Mouse (Mus musculus) urinary bladder, postnatal 10 days (tissue): Measurements from ENCODE around the gene Rbm31y.
"Not testable (repeated sequence)": the region's sequence is repeated elsewhere in the genome, so short reads cannot be mapped to it uniquely, and the experiment has no call there.

ENCODE experiments used
- DNase-seq: peaks from one replicate; pipeline ENCODE4 v3.0.0; 2022; ENCODE audit warnings: low spot score

Gene Rbm31y

GRCm38 (mm10) chrY:17400461-17400860 lies at the start of gene Rbm31y:
Gene Rbm31y, plus strand, starts transcription at chrY:17400761.
- not testable (repeated sequence) for DNase-seq
